Mouse (Mus musculus) kidney, adult 8-10 months (tissue): ENCODE data around the gene Rnase12.
"Not testable (repeated sequence)": the region's sequence is repeated elsewhere in the genome, so short reads cannot be mapped to it uniquely, and the experiment has no call there.

Source experiments
- DNase-seq, 2 experiments: peaks; one replicate each; pipeline ENCODE4 v3.0.0; 2022

Gene Rnase12

DNA sequence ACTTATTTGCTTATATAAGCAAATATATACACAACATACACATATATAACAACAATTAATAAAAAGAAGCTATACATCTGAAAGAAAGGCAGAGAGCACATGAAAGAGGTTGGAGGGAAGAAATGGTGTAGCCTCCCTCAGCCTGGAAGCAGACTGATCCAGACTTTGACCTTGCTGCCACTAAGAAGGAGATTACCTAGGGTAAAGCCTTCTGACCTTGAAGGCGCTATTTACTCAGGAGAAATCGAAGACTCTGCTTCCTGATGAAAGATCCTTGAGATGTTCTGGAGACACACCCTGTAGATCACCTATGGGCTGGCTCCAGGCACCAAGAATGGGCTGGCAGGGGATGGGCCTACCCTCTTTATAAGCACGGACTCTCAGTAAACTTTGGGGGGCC is 42.7 kb downstream of the Rnase12 start:
- DNase-seq = not testable (repeated sequence)

- no peak for DNase-seq
These were observed 47.9 kb downstream of the Rnase12 start for GRCm38 (mm10) chr14:51009572-51009971.

- DNase-seq = no peak
These were observed 48.7 kb downstream of the Rnase12 start for GRCm38 (mm10) chr14:51008781-51009180.

GRCm38 (mm10) chr14:51007914-51008713 is 49.3 kb downstream of the Rnase12 start:
- peak; percentile 23 to 35 for DNase-seq

GRCm38 (mm10) chr14:51007152-51007801 is 50.2 kb downstream of the Rnase12 start, which contains the start of gene Rnase10:
Gene Rnase10, plus strand, starts transcription at chr14:51007751.
- DNase-seq = no peak
